Mouse (Mus musculus) forebrain, embryonic 13.5 days (tissue): Measurements from ENCODE around the gene Gm11565. TPM values are rescaled to one million over a fixed set of nuclear protein-coding genes. Genes with fewer than 3 reads are reported as not detected.
A peak's percentile ranks its signal among the peaks of the same experiment; 100 is the strongest.
"Not testable (repeated sequence)": the region's sequence is repeated elsewhere in the genome, so short reads cannot be mapped to it uniquely, and the experiment has no call there.

Experiments used
- ATAC-seq: fragments of 200-750 bp; cut with Nextera tagmentation; 2 replicates; pipeline ENCODE4 v1.8.0; 2017
- H3K27ac ChIP-seq: fragments of 300-500 bp; sonication (generic); 2 replicates; pipeline ENCODE4 v1.5.1; 2015; ENCODE audit warnings: inconsistent platforms, mild to moderate bottlenecking, moderate library complexity
- H3K27me3 ChIP-seq: fragments of 300-500 bp; sonication (generic); 2 replicates; pipeline ENCODE4 v1.6.1; 2015; ENCODE audit warnings: mild to moderate bottlenecking, inconsistent platforms
- H3K36me3 ChIP-seq: fragments of 300-500 bp; sonication (generic); 2 replicates; pipeline ENCODE4 v1.6.1; 2015; ENCODE audit warnings: mild to moderate bottlenecking, inconsistent platforms; ENCODE audit not compliant: poor library complexity, severe bottlenecking
- H3K4me1 ChIP-seq: fragments of 300-500 bp; sonication (generic); 2 replicates; pipeline ENCODE4 v1.6.1; 2015; ENCODE audit warnings: inconsistent platforms
- H3K4me2 ChIP-seq: fragments of 300-500 bp; sonication (generic); 2 replicates; pipeline ENCODE4 v1.6.1; 2015; ENCODE audit warnings: inconsistent platforms, mild to moderate bottlenecking, moderate library complexity
- H3K4me3 ChIP-seq: fragments of 300-500 bp; sonication (generic); 2 replicates; pipeline ENCODE4 v1.5.1; 2015; ENCODE audit warnings: mild to moderate bottlenecking, inconsistent platforms
- H3K9ac ChIP-seq: fragments of 300-500 bp; sonication (generic); 2 replicates; pipeline ENCODE4 v1.6.1; 2015; ENCODE audit warnings: mild to moderate bottlenecking, inconsistent platforms
- H3K9me3 ChIP-seq: fragments of 300-500 bp; sonication (generic); replicated peaks from 2 replicates; pipeline ENCODE4 v1.6.1; 2016; ENCODE audit warnings: inconsistent platforms
- WGBS: fragments of 180-500 bp; shearing (Covaris S2); methylation state at CpG from one replicate; pipeline ENCODE4 v1.1.7; 2015; 5-methylcytosine and 5-hydroxymethylcytosine counted together
- polyA plus RNA-seq: library from polyadenylated mRNA; unstranded; fragments of >200 nt; fragmentation: Nextera tagmentation; extraction: Ambion mirVana; gene quantifications from 2 replicates; pipeline ENCODE4 v1.2.1, GENCODE M21; 2015

The Gm11565 gene
- not detected in 2 replicates for polyA plus RNA-seq

- H3K4me2 ChIP-seq: no peak within 1 kb of the TSS
- H3K27me3 ChIP-seq: no peaks in the 10 kb centered on the region
- H3K36me3 ChIP-seq: no peaks in the 10 kb centered on the region
- no peaks in the 10 kb centered on the region for H3K9me3 ChIP-seq
- H3K4me3 ChIP-seq: no peak within 1 kb of the TSS
- 91% methylated on average over 3 of the region's 3 CpGs for WGBS
- no peak within 1 kb of the TSS for H3K9ac ChIP-seq
- H3K4me1 ChIP-seq: no peaks in the 10 kb centered on the region
- ATAC-seq: no peak
- no peak within 1 kb of the TSS for H3K27ac ChIP-seq
These were observed at the start of gene Gm11565 for GRCm38 (mm10) chr11:99914451-99914850. Gene Gm11565, plus strand, starts transcription at chr11:99914751.

- ATAC-seq, H3K9ac ChIP-seq, H3K27me3 ChIP-seq, H3K27ac ChIP-seq, H3K4me2 ChIP-seq, H3K9me3 ChIP-seq, H3K36me3 ChIP-seq, H3K4me3 ChIP-seq, H3K4me1 ChIP-seq: not testable (repeated sequence)
- WGBS: 49% methylated on average over 1 of the region's 1 CpGs
These were observed 41.5 kb upstream of the Gm11565 start, which contains the start of gene Krtap9-1 for GRCm38 (mm10) chr11:99873089-99873488. Gene Krtap9-1, plus strand, starts transcription at chr11:99873389.

GRCm38 (mm10) chr11:99878887-99879286 lies 35.7 kb upstream of the Gm11565 start, which contains the start of gene Gm11567:
Gene Gm11567, plus strand, starts transcription at chr11:99879187.
- ATAC-seq, H3K27ac ChIP-seq, H3K4me1 ChIP-seq, H3K27me3 ChIP-seq, H3K4me3 ChIP-seq, H3K4me2 ChIP-seq, H3K9me3 ChIP-seq, H3K36me3 ChIP-seq, H3K9ac ChIP-seq: not testable (repeated sequence)
- 57% methylated on average over 1 of the region's 1 CpGs for WGBS

GRCm38 (mm10) chr11:99907620-99908019 lies 6.9 kb upstream of the Gm11565 start, which contains the start of gene Krtap31-1:
Gene Krtap31-1, plus strand, starts transcription at chr11:99907920.
- Histone ChIP-seq H3K9me3 (no peaks in the 10 kb centered on the region), H3K4me2 (no peak within 1 kb of the TSS), H3K27ac (no peak within 1 kb of the TSS), H3K4me1 (no peaks in the 10 kb centered on the region), H3K27me3 (no peaks in the 10 kb centered on the region), H3K9ac (no peak within 1 kb of the TSS), H3K36me3 (no peaks in the 10 kb centered on the region), H3K4me3 (no peak within 1 kb of the TSS)
- ATAC-seq: no peak
- 86% methylated on average over 2 of the region's 2 CpGs for WGBS

- Histone ChIP-seq H3K4me1 (no peaks in the 10 kb centered on the region), H3K9ac (no peak within 1 kb of the TSS), H3K9me3 (no peaks in the 10 kb centered on the region), H3K4me3 (no peak within 1 kb of the TSS), H3K36me3 (no peaks in the 10 kb centered on the region), H3K4me2 (no peak within 1 kb of the TSS), H3K27me3 (no peaks in the 10 kb centered on the region), H3K27ac (no peak within 1 kb of the TSS)
- ATAC-seq: no peak
- 85% methylated on average over 1 of the region's 1 CpGs for WGBS
These were observed 21.4 kb downstream of the Gm11565 start, which contains the start of gene Krtap31-2 for GRCm38 (mm10) chr11:99935991-99936390. Gene Krtap31-2, plus strand, starts transcription at chr11:99936291.

GRCm38 (mm10) chr11:99937751-99938264 lies 23.3 kb downstream of the Gm11565 start:
- Histone ChIP-seq H3K4me1 (no peaks in the 10 kb centered on the region), H3K27ac (no peak overlapping the region), H3K4me2 (no peak overlapping the region), H3K9ac (no peak overlapping the region), H3K27me3 (no peaks in the 10 kb centered on the region), H3K4me3 (no peak overlapping the region), H3K36me3 (no peaks in the 10 kb centered on the region), H3K9me3 (no peaks in the 10 kb centered on the region)
- no peak for ATAC-seq
- 87% methylated on average over 9 of the region's 9 CpGs for WGBS

- Histone ChIP-seq H3K9ac (no peak within 1 kb of the TSS), H3K9me3 (no peaks in the 10 kb centered on the region), H3K36me3 (no peaks in the 10 kb centered on the region), H3K4me2 (no peak within 1 kb of the TSS), H3K4me3 (no peak within 1 kb of the TSS), H3K27ac (peak within 1 kb of the TSS; percentile 44; the same call in 1 of the 2 replicates), H3K4me1 (0 out of 2 replicates have a peak, but pooled peaks cover 6% of the 10 kb centered on the region), H3K27me3 (no peaks in the 10 kb centered on the region)
- 94% methylated on average over 2 of the region's 2 CpGs for WGBS
- no peak for ATAC-seq
These were observed 33.6 kb downstream of the Gm11565 start, which contains the start of gene Krtap9-5 for GRCm38 (mm10) chr11:99948175-99948574. Gene Krtap9-5, plus strand, starts transcription at chr11:99948475.

- no peak overlapping the region for H3K9ac ChIP-seq
- ATAC-seq: no peak
- WGBS: 41% methylated on average over 6 of the region's 6 CpGs
These were observed 49.7 kb downstream of the Gm11565 start for GRCm38 (mm10) chr11:99964213-99964612.

More at GRCm38 (mm10) chr11:99964213-99964612, 49.7 kb downstream of the Gm11565 start:
- Histone ChIP-seq H3K27ac (no peak overlapping the region), H3K36me3 (no peaks in the 10 kb centered on the region), H3K9me3 (no peaks in the 10 kb centered on the region), H3K27me3 (no peaks in the 10 kb centered on the region), H3K4me2 (no peak overlapping the region), H3K4me3 (no peak overlapping the region), H3K4me1 (no peaks in the 10 kb centered on the region)

Other genes starting within 250 kb of the Gm11565 start
- not detected in 2 replicates for gene Krtap4-6, start 248.8 kb upstream of the Gm11565 start, polyA plus RNA-seq
- not detected in 2 replicates for gene Gm14190, start 224.0 kb upstream of the Gm11565 start, polyA plus RNA-seq
- gene Gm14180, start 180.5 kb upstream of the Gm11565 start, polyA plus RNA-seq: not detected in 2 replicates
- gene Gm11595, start 141.8 kb upstream of the Gm11565 start, polyA plus RNA-seq: not detected in 2 replicates
- not detected in 2 replicates for gene Krtap4-8, start 134.0 kb upstream of the Gm11565 start, polyA plus RNA-seq
- gene Krtap4-9, start 129.6 kb upstream of the Gm11565 start, polyA plus RNA-seq: not detected in 2 replicates
- gene Gm11596, start 121.3 kb upstream of the Gm11565 start, polyA plus RNA-seq: not detected in 2 replicates
- not detected in 2 replicates for gene Gm11569, start 115.8 kb upstream of the Gm11565 start, polyA plus RNA-seq
- gene Gm11554, start 110.3 kb upstream of the Gm11565 start, polyA plus RNA-seq: not detected in 2 replicates
- not detected in 2 replicates for gene Krtap4-13, start 104.9 kb upstream of the Gm11565 start, polyA plus RNA-seq
- gene Gm11564, start 99.1 kb upstream of the Gm11565 start, polyA plus RNA-seq: not detected in 2 replicates
- not detected in 2 replicates for gene 2300003K06Rik, start 76.7 kb upstream of the Gm11565 start, polyA plus RNA-seq
- gene Krtap4-16, start 63.1 kb upstream of the Gm11565 start, polyA plus RNA-seq: not detected in 2 replicates
- gene Gm11568, start 56.8 kb upstream of the Gm11565 start, polyA plus RNA-seq: not detected in 2 replicates
- not detected in 2 replicates for gene Gm11559, start 50.3 kb upstream of the Gm11565 start, polyA plus RNA-seq
- not detected in 2 replicates for gene Krtap9-1, start 41.4 kb upstream of the Gm11565 start, polyA plus RNA-seq
- not detected in 2 replicates for gene Gm11567, start 35.6 kb upstream of the Gm11565 start, polyA plus RNA-seq
- gene Krtap31-1, start 6.8 kb upstream of the Gm11565 start, polyA plus RNA-seq: not detected in 2 replicates
- gene Krtap31-2, start 21.5 kb downstream of the Gm11565 start, polyA plus RNA-seq: not detected in 2 replicates
- not detected in 2 replicates for gene Krtap9-5, start 33.7 kb downstream of the Gm11565 start, polyA plus RNA-seq
- not detected in 2 replicates for gene Krtap29-1, start 64.3 kb downstream of the Gm11565 start, polyA plus RNA-seq
- gene Krtap16-1, start 71.8 kb downstream of the Gm11565 start, polyA plus RNA-seq: not detected in 2 replicates
- gene Krtap17-1, start 79.2 kb downstream of the Gm11565 start, polyA plus RNA-seq: not detected in 2 replicates
- not detected in 2 replicates for gene Krt33a, start 101.5 kb downstream of the Gm11565 start, polyA plus RNA-seq
- gene Krt33b, start 115.1 kb downstream of the Gm11565 start, polyA plus RNA-seq: not detected in 2 replicates
- gene Krt34, start 126.8 kb downstream of the Gm11565 start, polyA plus RNA-seq: not detected in 2 replicates
- gene Krt31, start 135.8 kb downstream of the Gm11565 start, polyA plus RNA-seq: not detected in 2 replicates
- not detected in 2 replicates for gene Krt32, start 173.5 kb downstream of the Gm11565 start, polyA plus RNA-seq
- not detected in 2 replicates for gene Krt35, start 181.5 kb downstream of the Gm11565 start, polyA plus RNA-seq
- gene Krt36, start 190.9 kb downstream of the Gm11565 start, polyA plus RNA-seq: not detected in 2 replicates
- gene Krt13, start 206.8 kb downstream of the Gm11565 start, polyA plus RNA-seq: not detected in 2 replicates
- gene Krt15, start 221.2 kb downstream of the Gm11565 start, polyA plus RNA-seq: 0.34 and 0.35 TPM in 2 replicates
- 0.23 and 0.49 TPM in 2 replicates for gene Krt19, start 233.9 kb downstream of the Gm11565 start, polyA plus RNA-seq